Mouse (Mus musculus) thymus, adult 18-20 months (tissue): Measurements from ENCODE around the gene Stub1.

Experiments
- DNase-seq, 2 experiments: peaks; one replicate each; pipeline ENCODE4 v3.0.0; 2022; ENCODE audit warnings: mixed read lengths in 2 of 2

Stub1 gene

DNA sequence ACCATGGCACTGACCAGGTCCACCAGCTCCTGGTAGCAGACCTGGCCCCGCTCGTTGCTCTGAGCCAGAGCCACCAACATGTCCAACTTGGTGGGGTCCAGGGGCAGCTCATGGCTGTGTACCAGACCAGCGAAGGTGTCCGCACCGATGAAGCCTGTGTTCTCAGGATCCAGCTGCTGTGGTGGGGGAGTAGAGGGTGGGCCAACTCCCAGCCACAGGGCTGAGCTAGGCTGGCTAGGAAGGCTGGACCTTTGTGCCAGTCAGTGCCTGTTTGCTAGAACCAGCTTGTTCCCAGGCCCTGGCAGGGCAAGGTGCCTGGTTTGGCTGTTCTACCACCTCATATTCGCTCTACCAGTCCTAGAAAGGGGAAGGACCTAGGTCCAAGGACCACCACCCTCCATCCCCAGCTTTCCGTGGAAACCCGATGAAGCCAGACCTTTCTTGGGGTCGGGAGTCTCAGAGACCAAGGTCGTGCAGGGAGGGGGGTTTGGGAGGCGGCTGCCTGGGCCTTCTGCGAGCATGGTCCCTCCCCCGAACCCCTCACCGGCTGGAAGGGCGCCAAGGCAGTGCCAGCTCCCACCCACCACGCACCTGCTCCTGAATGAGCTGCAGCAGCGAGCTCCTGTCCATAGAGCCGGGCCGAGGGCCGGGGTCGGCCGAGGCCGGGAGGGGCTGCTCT, 3.3 kb upstream of the Stub1 start:
- DNase-seq = peak in 1 of 2 experiments; percentile 36

DNA sequence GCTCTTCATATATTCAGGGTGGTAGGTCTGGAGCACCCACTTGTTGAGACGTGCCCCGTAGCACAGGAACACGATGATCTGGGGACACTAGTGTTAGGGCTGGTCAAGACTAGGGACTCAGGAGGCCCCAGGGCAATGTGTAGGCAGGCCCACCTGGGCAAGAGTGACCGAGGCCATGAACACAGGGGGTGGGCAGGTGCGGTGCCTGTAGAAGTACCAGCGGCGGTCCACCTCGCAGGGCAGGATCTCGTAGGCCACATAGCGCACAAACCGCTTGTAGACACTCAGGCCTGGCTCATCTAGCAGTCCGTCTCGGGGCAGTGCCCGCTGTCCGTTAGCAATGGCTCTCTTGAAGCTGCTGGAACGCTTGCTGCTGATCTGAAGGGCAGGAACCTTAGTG, 2.6 kb upstream of the Stub1 start:
- peak in 1 of 2 experiments; percentile 13 for DNase-seq

DNA sequence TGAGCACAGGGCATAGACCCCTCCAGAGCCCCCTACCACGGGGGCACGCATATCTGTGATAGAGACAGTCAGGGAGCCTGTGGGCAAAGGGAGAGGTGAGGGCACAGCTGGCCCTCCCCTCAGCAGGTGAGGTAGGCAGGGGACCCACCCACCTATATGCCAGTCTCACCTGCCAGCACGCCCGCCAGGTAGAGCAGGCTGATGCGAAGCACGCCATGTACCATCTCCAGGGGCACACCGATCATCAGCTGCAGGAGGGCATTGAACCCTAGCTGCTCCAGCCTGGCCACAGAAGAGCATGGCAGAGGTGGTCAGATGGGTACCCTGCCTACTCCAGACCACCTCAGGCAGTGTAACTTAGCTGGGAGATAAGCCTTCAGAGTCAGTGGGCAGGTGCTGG, 2.1 kb upstream of the Stub1 start:
- no peak for DNase-seq

DNA sequence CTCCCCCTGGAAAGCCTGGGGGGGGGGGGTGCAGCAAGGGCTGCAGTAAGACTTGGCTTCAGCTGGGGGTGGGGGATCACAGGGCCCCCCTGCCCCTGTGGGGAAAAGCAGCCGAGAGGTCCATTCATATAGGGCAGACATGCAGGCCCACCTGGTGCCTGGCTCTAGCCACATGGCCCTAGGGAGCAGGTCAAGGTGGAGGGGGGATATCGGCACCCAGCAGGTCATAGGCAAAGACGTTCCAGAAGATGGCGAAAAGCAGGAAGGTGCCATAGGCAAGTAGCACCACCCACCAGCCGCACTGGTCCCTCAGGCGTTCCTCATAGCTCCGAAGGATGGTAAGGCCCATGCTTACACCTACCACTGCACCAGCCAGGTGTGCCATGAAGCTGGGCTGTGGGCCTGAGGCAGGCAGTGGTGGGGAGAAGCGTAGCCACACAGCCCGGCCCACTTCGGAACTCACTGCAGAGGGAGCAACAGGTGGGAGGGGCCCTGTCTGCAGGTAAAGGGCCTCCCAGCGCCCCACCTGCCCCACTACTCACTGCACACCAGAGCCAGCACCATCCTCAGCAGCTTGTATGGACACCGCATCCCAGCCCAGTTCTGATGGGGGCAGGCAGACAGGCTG, 1.5 kb upstream of the Stub1 start:
- peak in 1 of 2 experiments; percentile 25 for DNase-seq

DNA sequence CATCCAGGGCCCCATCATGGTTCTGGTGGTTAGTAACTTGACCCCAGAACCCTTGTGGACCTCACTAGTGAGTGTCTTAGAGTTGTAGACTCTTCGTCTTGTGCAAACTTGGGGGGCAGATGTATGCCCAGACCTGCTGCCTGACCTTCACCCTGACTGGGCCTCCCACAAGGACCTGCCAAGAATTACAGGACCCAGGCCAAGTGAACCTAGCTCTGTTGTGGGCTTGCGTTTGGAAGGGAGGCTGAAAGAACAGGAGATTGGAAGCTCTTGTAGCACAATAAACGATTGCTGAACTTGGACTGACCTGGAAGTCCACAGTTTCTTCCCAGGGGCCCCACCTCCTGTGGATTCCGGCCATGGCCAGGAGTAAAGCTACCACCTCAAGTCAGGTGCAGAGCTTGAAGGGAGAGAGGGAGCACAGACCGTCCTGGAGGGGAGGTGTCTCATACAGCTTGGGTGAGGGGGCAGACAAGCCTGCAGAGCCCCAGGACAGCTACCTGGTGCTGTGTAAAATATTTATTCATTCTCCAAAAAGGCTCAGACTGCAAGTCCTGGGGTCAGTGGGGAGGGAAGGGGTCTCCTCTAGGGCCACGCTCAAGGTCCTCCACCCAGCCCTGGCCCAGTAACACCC, 874 bp upstream of the Stub1 start:
- peak in 1 of 2 experiments; percentile 19 for DNase-seq

DNA sequence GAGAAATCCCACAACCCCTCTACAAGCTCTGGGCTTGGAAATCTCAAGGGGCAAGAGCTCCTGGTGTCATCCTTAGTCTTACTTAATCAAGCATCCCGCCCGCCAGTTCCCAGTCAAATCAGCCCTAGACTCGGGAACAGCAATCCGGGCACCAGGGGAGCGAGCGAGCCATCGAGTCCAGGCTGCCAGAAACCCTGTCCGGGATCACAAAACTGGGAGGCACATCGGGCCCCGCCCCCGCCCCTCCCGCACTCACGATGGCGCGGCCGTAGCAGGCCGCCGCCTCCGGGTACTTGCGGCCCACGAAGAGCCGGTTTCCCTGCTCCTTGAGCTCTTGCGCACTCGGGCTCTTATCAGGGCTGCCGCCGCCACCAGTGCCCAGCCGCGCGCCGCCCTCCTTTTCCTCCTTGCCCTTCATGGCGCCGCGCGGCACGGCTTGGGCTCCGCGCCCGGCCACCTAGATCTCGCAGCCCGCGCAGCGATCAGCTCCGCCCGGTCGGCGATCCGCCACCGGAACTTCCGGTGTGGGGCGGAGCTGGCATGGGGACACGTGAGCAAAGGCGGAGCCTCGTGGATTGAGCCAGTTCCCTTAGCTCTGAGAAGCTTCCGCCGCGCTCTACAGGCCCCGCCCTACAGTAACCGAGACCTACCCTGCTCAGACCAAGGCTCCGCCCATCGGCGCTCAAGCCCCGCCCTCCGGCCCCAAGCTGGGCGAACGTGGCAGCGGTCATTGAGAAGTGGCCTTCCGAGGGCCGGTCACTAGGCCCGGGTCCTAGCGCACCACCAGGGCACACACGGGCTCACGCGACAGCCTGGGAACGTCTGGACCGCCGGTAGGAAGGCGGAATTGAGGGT, 541 bp downstream of the Stub1 start:
- peak; percentile 97 to 98 for DNase-seq

DNA sequence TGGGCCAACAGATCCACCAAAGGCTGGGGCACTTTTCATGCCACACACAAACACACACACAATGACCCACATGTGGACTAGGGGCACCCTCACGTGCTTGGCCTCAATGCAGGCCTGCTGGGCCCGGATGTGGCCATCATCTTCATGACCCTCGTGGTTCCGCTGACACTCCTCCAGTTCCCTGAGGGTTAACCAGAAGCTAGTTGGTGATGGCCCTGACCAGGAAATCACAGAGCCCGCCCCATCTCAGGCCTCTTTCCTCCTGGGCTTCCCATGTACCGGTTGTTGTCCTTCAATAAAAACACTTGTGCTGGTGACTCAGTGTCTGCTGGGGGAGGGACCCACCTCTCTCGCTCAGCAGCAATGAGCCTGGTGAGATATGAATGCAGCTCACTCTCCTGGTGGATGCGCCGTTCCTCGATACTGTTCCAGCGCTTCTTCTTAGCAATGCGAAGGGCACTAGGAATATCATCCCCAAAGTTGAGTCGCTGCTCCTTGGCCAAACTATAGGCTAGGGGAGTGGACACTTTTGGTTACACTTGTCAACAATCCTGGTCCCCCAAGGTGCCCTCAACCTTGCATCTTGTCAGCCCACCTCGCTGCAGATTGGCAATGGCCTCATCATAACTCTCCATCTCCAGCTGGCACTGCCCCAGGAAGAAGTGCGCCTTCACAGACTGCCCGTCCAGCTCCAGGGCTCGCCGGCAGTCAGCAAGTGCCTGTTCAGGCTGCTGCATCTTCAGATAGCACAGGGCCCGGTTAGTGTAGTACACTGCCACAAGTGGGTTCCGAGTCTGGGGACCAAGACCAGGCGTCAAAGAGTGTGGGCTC, 1.5 kb downstream of the Stub1 start:
- DNase-seq = peak in 1 of 2 experiments; percentile 18

DNA sequence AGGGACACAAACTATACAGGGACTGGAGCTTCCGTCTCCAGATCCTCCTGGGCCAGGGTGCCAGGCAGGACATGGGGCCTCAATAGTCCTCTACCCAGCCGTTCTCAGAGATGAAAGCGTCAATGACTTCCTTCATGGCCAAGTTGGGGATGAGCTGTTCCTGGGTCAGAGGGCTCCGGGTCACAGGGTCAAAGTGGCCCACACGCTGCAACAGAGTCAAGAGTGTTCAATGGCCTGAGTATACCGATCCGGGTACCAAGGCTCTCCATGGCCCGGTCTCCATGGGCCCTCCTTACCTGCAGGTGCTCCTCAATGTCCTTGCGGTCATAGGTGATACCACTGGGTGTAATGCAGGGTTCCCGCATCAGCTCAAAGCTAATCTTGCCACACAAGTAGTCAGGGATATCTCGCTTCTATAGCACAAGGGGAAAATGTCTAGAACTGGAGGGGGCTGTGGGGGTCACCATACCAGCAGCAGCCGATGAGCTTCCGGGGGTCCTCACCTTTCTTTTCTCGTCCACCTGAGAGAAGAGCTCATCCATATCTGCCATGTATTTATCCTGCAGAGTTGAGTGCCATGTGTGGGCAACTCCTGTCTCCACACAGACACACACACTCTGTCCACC, 2.3 kb downstream of the Stub1 start:
- no peak for DNase-seq

GRCm38 (mm10) chr17:25830200-25830753, 2.9 kb downstream of the Stub1 start:
- DNase-seq = peak in 1 of 2 experiments; percentile 9

DNA sequence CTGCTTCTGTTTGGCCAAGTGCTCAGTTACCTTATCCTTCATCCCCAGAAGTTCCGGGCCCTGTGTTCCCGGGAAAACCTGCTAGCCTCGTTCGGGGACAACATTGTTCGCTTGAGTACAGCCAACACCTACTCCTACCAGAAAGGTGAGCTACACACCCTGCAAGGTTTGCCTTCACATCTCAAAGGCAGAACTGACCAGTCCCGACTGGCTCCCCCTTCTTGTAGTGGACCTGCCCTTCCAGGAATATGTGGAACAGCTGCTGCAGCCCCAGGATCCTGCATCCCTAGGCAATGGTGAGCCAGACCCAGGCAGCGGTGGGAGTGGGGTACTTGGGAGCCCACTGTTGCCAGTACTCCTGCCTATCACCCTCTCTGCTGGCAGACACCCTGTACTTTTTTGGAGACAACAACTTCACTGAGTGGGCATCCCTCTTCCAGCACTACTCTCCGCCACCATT, 3.6 kb downstream of the Stub1 start:
- peak in 1 of 2 experiments; percentile 22 for DNase-seq

- peak; percentile 52 to 70 for DNase-seq
Measured at GRCm38 (mm10) chr17:25828712-25829557, 4.3 kb downstream of the Stub1 start, which contains the start of gene Jmjd8. Gene Jmjd8 (plus strand): TSS chr17:25828867.

DNA sequence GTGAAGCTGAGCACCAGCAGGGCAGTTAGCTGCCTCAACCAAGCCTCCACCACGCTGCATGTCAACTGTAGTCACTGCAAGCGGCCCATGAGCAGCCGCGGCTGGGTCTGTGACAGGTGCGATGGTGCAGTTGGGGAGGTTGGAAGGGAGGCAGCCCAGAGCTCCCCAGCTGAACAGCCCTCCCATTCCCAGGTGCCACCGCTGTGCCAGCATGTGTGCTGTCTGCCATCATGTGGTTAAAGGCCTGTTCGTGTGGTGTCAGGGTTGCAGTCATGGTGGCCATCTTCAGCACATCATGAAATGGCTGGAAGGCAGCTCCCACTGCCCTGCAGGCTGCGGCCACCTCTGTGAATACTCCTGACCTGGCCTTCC, 5.0 kb downstream of the Stub1 start:
- DNase-seq = no peak

DNA sequence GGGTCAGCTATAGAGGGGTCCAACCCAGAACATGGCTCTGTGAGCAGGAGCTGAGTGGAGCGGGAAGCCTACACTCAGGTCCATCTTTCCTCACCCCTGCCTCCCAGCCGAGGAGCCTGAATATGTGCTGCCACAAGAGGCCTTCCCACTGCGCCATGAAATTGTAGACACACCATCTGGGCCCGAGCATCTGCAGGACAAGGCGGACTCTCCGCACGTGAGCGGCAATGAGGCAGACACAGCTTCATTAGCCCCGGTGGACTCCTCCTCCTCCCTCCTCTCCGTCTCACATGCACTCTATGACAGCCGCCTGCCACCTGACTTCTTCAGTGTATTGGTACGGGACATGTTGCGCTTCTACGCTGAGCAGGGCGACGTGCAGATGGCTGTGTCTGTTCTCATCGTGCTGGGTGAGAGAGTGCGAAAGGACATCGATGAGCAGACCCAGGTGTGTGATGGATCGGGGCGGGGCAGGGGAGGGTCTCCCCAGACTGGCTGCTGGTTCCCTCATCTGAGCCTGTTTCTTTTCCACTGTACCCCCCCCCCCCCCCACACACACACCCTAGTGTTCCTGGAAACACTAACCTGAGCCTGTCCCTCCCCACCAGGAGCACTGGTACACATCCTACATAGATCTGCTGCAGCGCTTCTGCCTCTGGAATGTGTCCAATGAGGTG, 5.5 kb downstream of the Stub1 start:
- peak in 1 of 2 experiments; percentile 12 for DNase-seq

DNA sequence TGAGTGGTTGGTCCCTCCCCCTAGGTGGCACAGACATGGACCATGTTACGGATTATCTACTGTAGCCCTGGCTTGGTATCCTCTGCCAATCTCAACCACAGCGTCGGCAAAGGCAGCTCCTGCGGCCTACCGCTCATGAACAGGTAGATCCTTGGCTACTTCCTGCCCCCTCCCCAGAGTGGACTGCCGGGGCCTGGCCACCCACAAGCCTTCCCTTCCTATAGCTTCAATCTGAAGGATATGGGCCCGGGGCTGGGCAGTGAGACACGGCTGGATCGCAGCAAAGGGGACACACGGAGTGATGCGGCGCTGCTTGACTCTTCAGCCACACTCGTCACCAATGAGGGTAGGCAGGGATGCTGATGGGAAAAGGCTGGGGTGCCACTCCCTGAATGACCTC, 6.2 kb downstream of the Stub1 start:
- DNase-seq = no peak

GRCm38 (mm10) chr17:25825984-25826570, 7.1 kb downstream of the Stub1 start:
- DNase-seq = peak in 1 of 2 experiments; percentile 4

DNA sequence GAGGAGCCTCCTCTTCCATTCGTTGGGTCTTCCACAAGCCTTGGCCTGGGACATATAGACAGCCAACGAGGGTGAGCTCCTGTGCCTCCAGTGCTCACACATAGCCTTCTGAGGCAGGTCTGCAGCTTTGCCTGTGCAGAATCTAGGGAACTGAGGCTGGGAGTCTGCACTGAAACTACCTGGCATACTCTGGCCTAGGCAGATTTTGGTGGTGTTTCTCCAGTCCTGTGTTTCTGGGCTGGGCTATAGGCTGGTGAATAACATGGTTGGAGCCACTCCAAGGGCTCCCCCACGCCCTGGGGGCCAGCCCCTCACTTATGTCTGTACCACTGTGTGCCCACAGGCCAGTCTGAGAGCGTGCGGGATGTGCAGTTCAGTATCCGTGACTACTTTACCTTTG, 7.9 kb downstream of the Stub1 start:
- no peak for DNase-seq

- peak in 1 of 2 experiments; percentile 5 for DNase-seq
Measured at GRCm38 (mm10) chr17:25824362-25825142, 8.7 kb downstream of the Stub1 start.

DNA sequence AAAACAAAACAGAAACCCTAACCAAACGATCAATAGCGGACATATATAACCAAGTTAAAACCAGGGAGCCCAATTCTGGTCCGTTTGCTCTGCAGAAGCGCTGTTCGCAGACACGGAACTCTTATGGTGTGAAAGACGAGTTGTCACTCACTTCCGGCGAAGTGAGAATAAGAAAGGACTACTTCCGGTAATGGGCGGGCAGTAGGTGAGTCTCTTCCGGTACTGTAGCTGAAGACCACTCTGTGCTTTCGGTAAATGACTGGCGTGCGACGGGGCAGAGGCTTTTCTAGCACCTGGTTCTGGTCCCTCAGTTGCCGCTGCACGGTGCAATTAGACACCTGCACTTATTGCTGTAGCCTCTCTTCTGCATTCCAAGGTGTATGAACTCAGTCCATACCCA, 9.8 kb downstream of the Stub1 start, which contains the start of gene Wdr24:
Gene Wdr24 (plus strand): TSS at position 176 of the 400 bp plus-strand sequence.
- DNase-seq = peak in 1 of 2 experiments; percentile 69
